Mouse (Mus musculus): ENCODE data around the gene Csrnp2. TPM values are rescaled to one million over a fixed set of nuclear protein-coding genes. Genes with fewer than 3 reads are reported as not detected.

Csrnp2 gene
- total and polyA plus RNA-seq, 3 experiments, result 4.2 to 5.8 TPM; not detected in 1

DNA sequence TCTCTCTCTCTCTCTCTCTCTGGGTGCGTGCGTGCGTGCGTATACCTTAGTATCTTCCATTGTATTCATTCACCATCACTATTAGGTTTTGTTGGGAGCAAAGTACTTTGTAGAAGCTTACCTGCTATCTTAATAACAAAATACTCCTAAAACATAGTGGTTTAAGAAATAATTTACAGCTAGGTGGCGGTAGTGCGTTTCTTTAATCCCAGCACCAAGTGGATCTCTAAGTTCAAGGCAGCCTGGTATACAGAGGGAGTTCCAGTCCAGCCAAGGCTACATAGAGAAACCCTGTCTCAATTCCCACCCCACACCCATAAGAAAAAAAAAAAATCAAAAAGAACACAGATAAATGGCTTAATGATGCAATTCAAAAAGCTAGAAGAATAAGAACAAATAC lies 42.6 kb upstream of the Csrnp2 start (continued):
- TF ChIP-seq MYC (IDR thresholded peaks at IDR 0.05; ENCODE audit: low read depth, low read length) (0 out of 2 replicates have a peak, but pooled peaks have one; percentile 30), SIN3A (IDR thresholded peaks at IDR 0.05; ENCODE audit: low read length) (0 out of 2 replicates have a peak, but pooled peaks have one; percentile 33), TBP (IDR thresholded peaks at IDR 0.05; ENCODE audit: low read depth, low read length) (no peak), CTCF (IDR thresholded peaks at IDR 0.05 in 2 of 3, conservative IDR thresholded peaks at IDR 0.05 in 1 of 3; ENCODE audit: control insufficient read depth in 1 of 3, insufficient read depth in 1 of 3, low read depth in 2 of 3, low read length in 3 of 3, poor library complexity in 1 of 3, severe bottlenecking in 1 of 3) (peak; percentile 47 to 90 (median 48)), SMC3 (IDR thresholded peaks at IDR 0.05; ENCODE audit: low read depth, low read length) (peak; percentile 86), USF1 (IDR thresholded peaks at IDR 0.05; ENCODE audit: low read depth, low read length) (no peak), CHD2 (IDR thresholded peaks at IDR 0.05; ENCODE audit: low read length) (no peak), MAX (IDR thresholded peaks at IDR 0.05; ENCODE audit: low read length) (no peak), POLR2AphosphoS5 (IDR thresholded peaks at IDR 0.05; ENCODE audit: borderline replicate concordance, low read depth, low read length) (no peak), HCFC1 (IDR thresholded peaks at IDR 0.05; ENCODE audit: low read depth, low read length) (no peak), KAT2A (conservative IDR thresholded peaks at IDR 0.05; ENCODE audit: low read depth, low read length) (no peak), ZMIZ1 (IDR thresholded peaks at IDR 0.05; ENCODE audit: low read depth, low read length) (no peak), JUND (IDR thresholded peaks at IDR 0.05; ENCODE audit: low read depth, low read length) (no peak), TCF12 (IDR thresholded peaks at IDR 0.05; ENCODE audit: low read depth, low read length) (no peak), NELFE (IDR thresholded peaks at IDR 0.05; ENCODE audit: low read depth, low read length) (no peak), E2F4 (IDR thresholded peaks at IDR 0.05; ENCODE audit: borderline replicate concordance, low read depth, low read length) (no peak)

- Histone ChIP-seq H3K27ac (ENCODE audit: control insufficient read depth, low read depth, low read length) (peak overlapping the region; percentile 57), H3K27me3 (ENCODE audit: control insufficient read depth in 1 of 2, insufficient read depth in 2 of 2, low read length in 2 of 2) (no peaks in the 10 kb centered on the region), H3K9me3 (replicated peaks; ENCODE audit: insufficient read depth, low read length) (no peaks in the 10 kb centered on the region), H3K4me1 (ENCODE audit: control insufficient read depth in 1 of 2, insufficient read depth in 2 of 2, low read length in 2 of 2) (peaks cover 15 to 22% of the 10 kb centered on the region in 2 experiments), H3K79me2 (ENCODE audit: control insufficient read depth, insufficient read depth, low read length, poor library complexity) (no peaks in the 10 kb centered on the region), H3K9ac (ENCODE audit: control insufficient read depth, low read depth, low read length, poor library complexity, severe bottlenecking) (no peak overlapping the region), H3K36me3 (ENCODE audit: control insufficient read depth in 1 of 2, insufficient read depth in 2 of 2, low read length in 2 of 2) (peaks cover 3 to 22% of the 10 kb centered on the region in 2 experiments), H3K4me3 (ENCODE audit: control insufficient read depth in 1 of 2, insufficient read depth in 1 of 2, low read depth in 2 of 2, low read length in 2 of 2) (peak overlapping the region in 1 of 2 experiments; percentile 16; a peak in 1 of 4 replicates)
- TF ChIP-seq USF1 (IDR thresholded peaks at IDR 0.05; ENCODE audit: low read depth, low read length) (peak; percentile 72), BHLHE40 (IDR thresholded peaks at IDR 0.05; ENCODE audit: borderline replicate concordance, low read depth, low read length) (peak; percentile 72), TCF12 (IDR thresholded peaks at IDR 0.05; ENCODE audit: low read depth, low read length) (peak; percentile 56; the same call in 1 of the 2 replicates), USF2 (IDR thresholded peaks at IDR 0.05; ENCODE audit: borderline replicate concordance in 1 of 2, insufficient read depth in 1 of 2, low read depth in 1 of 2, low read length in 2 of 2) (no peak), MYC (IDR thresholded peaks at IDR 0.05; ENCODE audit: low read depth, low read length) (peak; percentile 85), MEF2A (IDR thresholded peaks at IDR 0.05; ENCODE audit: extremely low read depth, insufficient replicate concordance, low read depth, low read length, poor library complexity, severe bottlenecking) (peak; percentile 37; the same call in 1 of the 2 replicates), ZKSCAN1 (IDR thresholded peaks at IDR 0.05; ENCODE audit: low read depth, low read length) (no peak), ETS1 (IDR thresholded peaks at IDR 0.05; ENCODE audit: low read depth, low read length) (peak; percentile 91), GATA1 (IDR thresholded peaks at IDR 0.05; ENCODE audit: low read depth, low read length) (peak; percentile 84), CHD1 (IDR thresholded peaks at IDR 0.05; ENCODE audit: low read depth, low read length) (no peak), SMC3 (IDR thresholded peaks at IDR 0.05; ENCODE audit: low read depth, low read length) (0 out of 2 replicates have a peak, but pooled peaks have one; percentile 3), POLR2A (IDR thresholded peaks at IDR 0.05; ENCODE audit: control insufficient read depth in 1 of 2, insufficient read depth in 1 of 2, low read depth in 1 of 2, low read length in 2 of 2, poor library complexity in 1 of 2) (no peak), SIN3A (IDR thresholded peaks at IDR 0.05; ENCODE audit: low read length) (peak; percentile 91), MXI1 (IDR thresholded peaks at IDR 0.05; ENCODE audit: low read depth, low read length) (peak; percentile 94), TBP (IDR thresholded peaks at IDR 0.05; ENCODE audit: low read depth, low read length) (no peak), TAL1 (IDR thresholded peaks at IDR 0.05; ENCODE audit: low read length) (peak; percentile 50; the same call in 1 of the 2 replicates), EP300 (IDR thresholded peaks at IDR 0.05; ENCODE audit: low read depth in 1 of 2, low read length in 2 of 2) (peak; percentile 77 to 80), ELF1 (IDR thresholded peaks at IDR 0.05; ENCODE audit: low read depth, low read length) (0 out of 2 replicates have a peak, but pooled peaks have one; percentile 52), MAFK (IDR thresholded peaks at IDR 0.05; ENCODE audit: borderline replicate concordance, low read depth, low read length) (no peak), ZNF384 (IDR thresholded peaks at IDR 0.05; ENCODE audit: low read depth, low read length) (peak; percentile 22; the same call in 1 of the 2 replicates), MAX (IDR thresholded peaks at IDR 0.05; ENCODE audit: low read length) (peak; percentile 87), HCFC1 (IDR thresholded peaks at IDR 0.05; ENCODE audit: low read depth, low read length) (0 out of 2 replicates have a peak, but pooled peaks have one; percentile 37), ZC3H11A (IDR thresholded peaks at IDR 0.05; ENCODE audit: low read depth, low read length) (no peak)
- peak; percentile 86 for DNase-seq (ENCODE audit: low read depth, low spot score)
Measured at GRCm38 (mm10) chr15:100527900-100528299, 32.6 kb upstream of the Csrnp2 start.
